Mouse (Mus musculus) heart, postnatal 0 days (tissue): ENCODE results near the gene Rpp21. TPM values are rescaled to one million over a fixed set of nuclear protein-coding genes. Genes with fewer than 3 reads are reported as not detected.

Source experiments
- ATAC-seq: fragments of 200-750 bp; cut with Nextera tagmentation; 2 replicates; pipeline ENCODE4 v1.8.0; 2017; ENCODE audit warnings: low read depth, moderate number of reproducible peaks, moderate library complexity; ENCODE audit not compliant: insufficient read depth
- DNase-seq: peaks from one replicate; pipeline ENCODE4 v3.0.0-alpha.2; 2016; ENCODE audit warnings: low spot score
- H3K27ac ChIP-seq: fragments of 300-500 bp; sonication (generic); 2 replicates; pipeline ENCODE4 v1.5.1; 2014; ENCODE audit warnings: low read depth, mild to moderate bottlenecking
- H3K27me3 ChIP-seq: fragments of 300-500 bp; sonication (generic); 2 replicates; pipeline ENCODE4 v1.6.1; 2014; ENCODE audit warnings: low read length, mixed read lengths; ENCODE audit not compliant: control insufficient read depth, insufficient read depth
- H3K36me3 ChIP-seq: fragments of 300-500 bp; sonication (generic); replicated peaks from 2 replicates; pipeline ENCODE4 v1.6.1; 2014; ENCODE audit warnings: low read length, mixed read lengths; ENCODE audit not compliant: control insufficient read depth, insufficient read depth
- H3K4me1 ChIP-seq: fragments of 300-500 bp; sonication (generic); 2 replicates; pipeline ENCODE4 v1.6.1; 2014; ENCODE audit warnings: antibody characterized with exemption; ENCODE audit not compliant: control insufficient read depth, insufficient read depth
- H3K4me2 ChIP-seq: fragments of 300-500 bp; sonication (generic); 2 replicates; pipeline ENCODE4 v1.6.1; 2014; ENCODE audit warnings: low read depth, mild to moderate bottlenecking, low read length, moderate library complexity
- H3K4me3 ChIP-seq: fragments of 300-500 bp; sonication (generic); 2 replicates; pipeline ENCODE4 v1.5.1; 2014; ENCODE audit warnings: low read depth, low read length
- H3K9ac ChIP-seq: fragments of 300-500 bp; sonication (generic); replicated peaks from 2 replicates; pipeline ENCODE4 v1.6.1; 2014; ENCODE audit warnings: low read depth, low read length, mixed read lengths
- H3K9me3 ChIP-seq: fragments of 300-500 bp; sonication (generic); replicated peaks from 2 replicates; pipeline ENCODE4 v1.6.1; 2016; ENCODE audit warnings: low read length; ENCODE audit not compliant: control insufficient read depth
- CTCF ChIP-seq: IDR thresholded peaks from 2 replicates; pipeline ENCODE4 v1.5.1; 2016; ENCODE audit warnings: antibody characterized with exemption, control low read depth, low read depth
- EP300 ChIP-seq: IDR thresholded peaks from 2 replicates; pipeline ENCODE4 v1.6.1; 2016; ENCODE audit warnings: antibody characterized with exemption, low read depth
- WGBS: fragments of 180-500 bp; shearing (Covaris S2); extraction: QIAGEN DNeasy Blood & Tissue Kit; methylation state at CpG from one replicate; pipeline ENCODE4 v1.1.7; 2014; 5-methylcytosine and 5-hydroxymethylcytosine counted together
- polyA plus RNA-seq: library from polyadenylated mRNA; unstranded; fragments of >200 nt; fragmentation: Nextera tagmentation; extraction: Ambion mirVana; gene quantifications from 2 replicates; pipeline ENCODE4 v1.2.1, GENCODE M21; 2015
- total RNA-seq: library from RNA; depleted of rRNA; stranded (reverse); fragments of >200 nt; gene quantifications from 2 replicates; pipeline ENCODE4 v1.2.3, GENCODE M21; 2014; ENCODE audit warnings: low replicate concordance

Gene Rpp21
- total and polyA plus RNA-seq, 2 experiments from 2014 or later: 28.3 to 89.0 TPM

DNA sequence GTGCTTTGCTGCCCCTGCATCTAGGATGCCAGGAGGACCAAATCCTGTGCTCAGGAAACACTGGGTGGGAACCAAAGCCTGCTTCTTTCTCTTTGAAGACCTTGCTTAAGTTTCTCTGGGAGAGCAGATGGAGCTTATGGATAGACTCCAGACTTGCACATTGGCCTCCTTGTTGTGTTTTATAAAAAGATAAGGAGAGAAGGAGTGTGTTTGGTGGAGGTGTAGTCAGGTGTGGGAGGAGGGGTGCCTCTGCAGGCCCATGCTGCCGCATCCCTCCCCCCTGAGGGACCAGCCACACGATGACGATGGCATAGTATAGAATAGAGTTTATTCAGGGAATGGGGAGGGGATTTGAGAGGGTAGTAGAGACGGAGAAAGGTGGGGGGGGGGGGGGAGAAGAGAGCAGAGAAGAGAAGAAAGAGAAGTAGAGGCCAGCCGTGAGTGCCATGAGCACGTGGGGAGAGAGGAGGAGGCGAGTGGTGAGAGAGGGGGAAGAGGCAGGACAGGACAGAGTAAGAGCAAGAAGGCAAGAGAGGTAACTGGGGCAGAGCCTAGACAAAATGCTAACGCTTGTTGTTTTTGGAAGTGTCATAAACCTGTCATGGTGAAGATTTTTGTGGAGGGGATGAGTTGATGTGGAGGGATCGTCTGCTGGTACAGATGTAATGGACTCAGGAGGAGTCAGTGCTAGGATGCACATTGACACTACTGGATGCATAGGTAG is 14.9 kb upstream of the Rpp21 start:
- H3K9me3 ChIP-seq: no peaks in the 10 kb centered on the region
- TF ChIP-seq EP300 (no peak), CTCF (no peak)
- H3K9ac ChIP-seq: 0 out of 2 replicates have a peak overlapping the region, but pooled peaks have one; percentile 26
- no peak for DNase-seq
- ATAC-seq: no peak
- peaks cover 20% of the 10 kb centered on the region for H3K4me1 ChIP-seq
- no peaks in the 10 kb centered on the region for H3K27me3 ChIP-seq
- H3K36me3 ChIP-seq: peaks cover 4% of the 10 kb centered on the region; the same call in 1 of the 2 replicates
- no peak overlapping the region for H3K27ac ChIP-seq
- peak overlapping the region; percentile 91 for H3K4me2 ChIP-seq
- 80% methylated on average over 9 of the region's 9 CpGs for WGBS
- peak overlapping the region; percentile 95 for H3K4me3 ChIP-seq

DNA sequence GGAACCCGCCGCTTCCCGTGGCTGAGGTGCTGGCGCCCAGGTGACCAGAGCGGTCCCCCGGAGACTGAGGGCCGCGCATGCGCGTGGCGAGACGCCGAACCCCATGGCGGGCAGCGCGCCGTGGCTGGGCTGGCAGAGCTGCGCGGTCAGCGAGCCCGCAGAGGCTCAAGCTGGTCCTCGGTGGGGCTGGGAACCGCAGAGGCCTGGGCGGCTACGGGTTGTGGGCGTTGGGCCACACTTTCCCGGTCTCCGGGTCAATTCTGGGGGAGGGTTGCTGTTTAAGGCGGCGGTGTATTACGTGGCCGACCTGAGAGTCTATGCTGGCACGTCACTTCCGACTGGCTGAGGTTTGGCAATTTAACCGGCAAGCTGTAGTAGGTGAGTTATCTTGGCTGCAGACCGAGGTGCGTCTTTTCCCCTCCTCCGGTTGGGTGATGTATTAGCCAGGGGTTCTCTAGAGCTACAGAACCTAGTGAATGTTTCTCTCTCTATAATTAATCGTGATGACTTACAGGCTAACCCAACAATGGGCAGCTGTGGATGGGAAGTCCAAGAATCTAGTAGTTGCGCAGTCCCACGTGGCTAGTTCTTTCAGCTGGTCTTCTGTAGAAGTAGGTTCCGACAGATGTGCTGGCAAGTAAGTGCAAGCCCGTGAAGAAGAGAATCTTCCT is 13.9 kb upstream of the Rpp21 start, which contains the start of gene Trim39:
TSS of gene Trim39 (minus strand) at position 662 of the 671 bp plus-strand sequence.
- H3K9me3 ChIP-seq: no peaks in the 10 kb centered on the region
- ATAC-seq (peak; percentile 73), DNase-seq (peak; percentile 69)
- peak within 1 kb of the TSS; percentile 91 for H3K4me2 ChIP-seq
- peaks cover 20% of the 10 kb centered on the region for H3K4me1 ChIP-seq
- peak within 1 kb of the TSS; percentile 90 for H3K9ac ChIP-seq
- H3K4me3 ChIP-seq: peak within 1 kb of the TSS; percentile 95
- no peaks in the 10 kb centered on the region for H3K27me3 ChIP-seq
- H3K27ac ChIP-seq: peak within 1 kb of the TSS; percentile 91
- WGBS: under 1% methylated on average over 43 of the region's 43 CpGs
- peaks cover 15% of the 10 kb centered on the region for H3K36me3 ChIP-seq
- TF ChIP-seq EP300 (no peak), CTCF (no peak)

DNA sequence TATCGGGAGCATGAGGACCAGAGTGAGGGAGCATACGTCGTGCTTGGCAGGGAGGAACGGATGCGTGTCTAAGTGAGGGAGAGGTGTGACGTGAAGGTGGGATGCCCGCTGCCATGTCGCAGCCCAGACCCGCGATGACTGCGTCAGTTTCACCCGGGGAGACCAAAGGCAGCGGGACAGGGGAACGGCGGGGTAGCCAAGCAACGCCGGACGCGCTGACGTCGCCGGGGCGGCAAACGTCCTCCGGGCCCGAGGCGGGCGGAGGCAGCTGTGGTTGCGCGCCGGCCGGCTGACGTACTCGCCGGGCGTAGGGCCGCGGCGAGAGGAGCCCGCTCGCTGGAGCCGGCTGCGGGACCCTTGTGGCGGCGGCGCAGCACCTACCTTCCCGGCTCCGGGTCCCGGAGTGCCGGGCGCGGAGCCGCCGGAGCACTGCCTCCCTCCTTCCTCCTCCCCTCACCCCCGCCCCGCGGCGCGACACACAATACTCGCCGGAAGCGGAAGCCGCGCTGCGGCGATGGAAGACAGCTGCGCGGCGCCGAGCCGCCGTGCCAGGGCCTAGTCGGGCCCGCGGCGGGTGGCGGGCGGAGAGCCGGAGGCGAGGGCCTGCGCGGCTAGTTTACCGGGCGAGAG is 13.2 kb upstream of the Rpp21 start:
- Histone ChIP-seq H3K27ac (peak overlapping the region; percentile 91), H3K4me3 (peak overlapping the region; percentile 95), H3K4me1 (peaks cover 20% of the 10 kb centered on the region), H3K9ac (peak overlapping the region; percentile 90), H3K36me3 (peaks cover 21% of the 10 kb centered on the region), H3K9me3 (no peaks in the 10 kb centered on the region), H3K4me2 (peak overlapping the region; percentile 91), H3K27me3 (no peaks in the 10 kb centered on the region)
- DNase-seq (peak; percentile 73), ATAC-seq (peak; percentile 93)
- TF ChIP-seq EP300 (no peak), CTCF (no peak)
- under 1% methylated on average over 63 of the region's 84 CpGs for WGBS

DNA sequence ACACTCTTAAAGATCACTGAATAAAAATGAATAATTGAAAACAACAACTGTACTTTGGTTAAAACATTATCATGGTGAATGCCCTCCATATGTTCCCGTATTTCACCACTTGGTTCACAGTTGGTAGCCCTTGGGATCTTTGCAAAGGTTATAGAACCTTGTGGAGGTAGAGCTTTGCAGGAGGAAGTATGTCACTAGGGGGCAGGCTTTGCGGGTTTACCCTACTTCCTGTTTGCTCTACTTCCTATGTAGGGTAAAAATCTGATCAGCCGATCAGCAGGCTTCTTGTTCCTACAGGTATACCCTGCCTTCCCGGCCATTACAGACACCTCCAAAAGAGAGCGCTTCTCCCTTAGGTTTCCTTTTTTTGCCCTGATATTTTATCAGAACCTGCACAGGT is 8.0 kb upstream of the Rpp21 start:
- H3K4me1 ChIP-seq: peaks cover 5% of the 10 kb centered on the region
- no peaks in the 10 kb centered on the region for H3K27me3 ChIP-seq
- peaks cover 68% of the 10 kb centered on the region for H3K36me3 ChIP-seq
- no peaks in the 10 kb centered on the region for H3K9me3 ChIP-seq
- H3K27ac ChIP-seq: no peak overlapping the region
- H3K9ac ChIP-seq: no peak overlapping the region
- TF ChIP-seq EP300: no peak
- 0 out of 2 replicates have a peak, but pooled peaks have one; percentile 15 for TF ChIP-seq CTCF
- 81% methylated on average over 5 of the region's 5 CpGs for WGBS
- no peak overlapping the region for H3K4me2 ChIP-seq
- DNase-seq (no peak), ATAC-seq (no peak)
- no peak overlapping the region for H3K4me3 ChIP-seq

DNA sequence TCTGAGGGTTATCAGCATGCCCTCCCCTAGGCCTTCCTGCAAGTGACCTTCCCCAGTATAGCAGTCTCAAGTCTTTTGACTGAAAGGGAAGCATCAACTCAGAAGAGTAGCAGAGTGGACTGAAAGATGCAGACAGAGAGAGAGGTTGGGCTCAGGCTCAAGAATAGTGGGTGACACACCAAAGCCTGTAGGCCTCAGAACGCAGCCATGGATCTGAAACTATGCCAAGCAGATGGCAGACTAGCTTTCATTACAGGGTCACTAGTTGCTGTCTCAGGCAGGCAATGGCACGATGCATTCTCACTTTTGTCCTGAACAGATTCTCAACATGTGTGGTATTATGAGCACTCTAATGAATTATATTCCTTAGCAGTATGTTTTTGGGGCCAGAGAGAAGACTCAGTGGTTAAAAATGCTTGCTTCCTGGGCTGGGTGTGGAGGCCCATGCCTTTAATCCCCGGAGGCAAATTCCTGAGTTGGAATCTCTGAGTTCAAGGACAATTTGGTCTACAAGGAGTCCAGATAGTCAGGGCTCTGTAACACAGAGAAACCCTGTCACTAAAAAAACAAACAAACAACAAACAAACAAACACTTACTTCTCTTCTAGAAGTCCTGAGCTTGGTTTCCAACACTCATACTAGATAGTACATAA is 6.5 kb upstream of the Rpp21 start:
- Histone ChIP-seq H3K4me2 (no peak overlapping the region), H3K4me1 (no peaks in the 10 kb centered on the region), H3K27me3 (no peaks in the 10 kb centered on the region), H3K9me3 (no peaks in the 10 kb centered on the region), H3K27ac (no peak overlapping the region), H3K9ac (no peak overlapping the region), H3K36me3 (peaks cover 81% of the 10 kb centered on the region), H3K4me3 (no peak overlapping the region)
- 80% methylated on average over 3 of the region's 3 CpGs for WGBS
- TF ChIP-seq EP300 (no peak), CTCF (no peak)
- ATAC-seq (no peak), DNase-seq (no peak)
